9 mouse cellular contexts compared by ENCODE assay signal in genomic region chr5:74113961-74114689, GRCm38 (mm10).
"Had no signal": no experiment of that assay in that cellular context is flagged by ENCODE, and none has a peak within 500 bp of the region (broad histone marks: within the 10 kb centered on the region; RNA-seq: fewer than 3 reads in every experiment).

No protein-coding gene starts in this region.

- H3K4me1 ChIP-seq: neural tube, embryonic 12.5 days had no signal

- H3K9ac ChIP-seq: limb, embryonic 13.5 days; liver, embryonic 14.5 days; neural tube, embryonic 12.5 days had no signal

- H3K4me2 ChIP-seq: limb, embryonic 13.5 days; neural tube, embryonic 12.5 days had no signal

- H3K36me3 ChIP-seq: limb, embryonic 13.5 days; neural tube, embryonic 12.5 days had no signal

- H3K9me3 ChIP-seq: limb, embryonic 13.5 days; neural tube, embryonic 12.5 days had no signal

- H3K4me3 ChIP-seq: limb, embryonic 13.5 days; neural tube, embryonic 12.5 days had no signal

- DNase-seq: kidney, adult 18-20 months; kidney, postnatal 10 days; left cerebral cortex, postnatal 4 days; lung, adult 18-20 months; thymus, adult 18-20 months; thymus, postnatal 25 days had no signal

- H3K27ac ChIP-seq: limb, embryonic 13.5 days; liver, embryonic 14.5 days; neural tube, embryonic 12.5 days had no signal

- H3K27me3 ChIP-seq: limb, embryonic 13.5 days; neural tube, embryonic 12.5 days had no signal
